Mouse (Mus musculus): Measurements from ENCODE around the gene Rbmxl1. TPM values are rescaled to one million over a fixed set of nuclear protein-coding genes. Genes with fewer than 3 reads are reported as not detected.

Rbmxl1 gene
- polyA plus RNA-seq (2015; fragmentation: Illumina TruSeq; extraction: RNeasy Lipid Tissue Mini Kit (QIAGEN cat#74804); ENCODE audit: insufficient read depth, low replicate concordance) = 85.1 TPM

DNA sequence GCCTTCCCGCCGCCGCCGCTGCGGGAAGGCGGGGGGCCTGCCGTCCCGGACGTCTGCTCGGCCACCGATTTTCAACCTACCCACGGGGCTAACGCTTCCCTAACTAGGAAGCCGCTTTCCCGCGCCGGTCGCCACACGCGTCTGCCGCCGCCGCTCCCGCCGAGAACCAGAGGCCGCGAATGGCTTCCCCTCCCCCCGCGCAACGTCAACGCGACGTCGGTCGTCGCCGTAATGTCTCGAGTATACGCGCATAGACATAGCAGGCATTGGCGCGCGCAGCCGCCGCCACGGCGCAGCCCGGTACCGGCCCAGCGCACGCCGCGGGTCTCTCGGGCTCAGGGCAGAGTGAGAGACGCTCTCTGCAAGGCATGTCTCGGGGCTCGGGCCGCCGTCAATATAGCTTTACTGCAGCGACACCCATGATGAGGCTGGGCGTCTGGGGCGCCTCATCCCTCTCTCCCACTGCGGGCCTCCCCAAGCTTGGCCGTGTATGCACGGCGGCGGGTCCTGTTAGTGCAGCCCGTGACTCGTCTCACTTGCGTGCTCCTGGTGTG, at the start of gene Rbmxl1:
Gene Rbmxl1, minus strand, starts transcription at position 180 of the 554 bp plus-strand sequence.

GRCm38 (mm10) chr8:78509273-78510031, 754 bp upstream of the Rbmxl1 start, which contains the start of gene Slc10a7:
TSS of gene Slc10a7 (plus strand) at chr8:78509346.

Other genes starting within 250 kb of the Rbmxl1 start
- not detected for gene Pou4f2, start 72.3 kb downstream of the Rbmxl1 start, polyA plus RNA-seq (2015; fragmentation: Illumina TruSeq; extraction: RNeasy Lipid Tissue Mini Kit (QIAGEN cat#74804); ENCODE audit: insufficient read depth, low replicate concordance)
- 18.2 TPM for gene Slc10a7, start 448 bp upstream of the Rbmxl1 start, polyA plus RNA-seq (2015; fragmentation: Illumina TruSeq; extraction: RNeasy Lipid Tissue Mini Kit (QIAGEN cat#74804); ENCODE audit: insufficient read depth, low replicate concordance)